Mouse (Mus musculus) small intestine, adult 2 months (tissue): ENCODE data around the gene Sec22b.

Experiments
- CTCF ChIP-seq: fragments of 200-500 bp; IDR thresholded peaks from 2 replicates; pipeline ENCODE4 v1.5.1; 2012; ENCODE audit warnings: low read depth, mild to moderate bottlenecking, control low read depth, inconsistent platforms, low read length, moderate library complexity, mixed read lengths; ENCODE audit not compliant: insufficient replicate concordance, insufficient read length; ENCODE audit errors: extremely low read depth
- POLR2A ChIP-seq: fragments of 200-500 bp; IDR thresholded peaks from 2 replicates; pipeline ENCODE4 v1.6.1; 2012; ENCODE audit warnings: low read depth, mild to moderate bottlenecking, control low read depth, inconsistent platforms, low read length, moderate library complexity

GRCm38 (mm10) chr3:97868024-97868689, 32.8 kb upstream of the Sec22b start:
- no peak for TF ChIP-seq CTCF
- no peak for TF ChIP-seq POLR2A
